Mouse (Mus musculus): ENCODE measurements around the gene Yod1. TPM values are rescaled to one million over a fixed set of nuclear protein-coding genes. Genes with fewer than 3 reads are reported as not detected.

Gene Yod1
- total RNA-seq, 2 experiments from 2014 or later = 16.2 to 16.9 TPM

GRCm38 (mm10) chr1:130731741-130732337, 14.7 kb downstream of the Yod1 start, which contains the start of gene AA986860:
Gene AA986860 (plus strand): TSS chr1:130731976.
- DNase-seq (ENCODE audit: low spot score in 2 of 2) = no peak
- intact Hi-C loops (cut with DNase I) = no loop called here

GRCm38 (mm10) chr1:130732706-130733658, 15.9 kb downstream of the Yod1 start:
- intact Hi-C loops (cut with DNase I) = no loop called here
- DNase-seq (ENCODE audit: low spot score in 2 of 2) = no peak

GRCm38 (mm10) chr1:130733671-130734070, 16.5 kb downstream of the Yod1 start:
- intact Hi-C loops (cut with DNase I) = no loop called here
- DNase-seq (ENCODE audit: low spot score in 2 of 2) = peak in 1 of 2 experiments; percentile 52

GRCm38 (mm10) chr1:130734452-130734851, 17.3 kb downstream of the Yod1 start:
- intact Hi-C loops (cut with DNase I) = no loop called here
- DNase-seq (ENCODE audit: low spot score in 2 of 2) = no peak

GRCm38 (mm10) chr1:130734852-130735251, 17.7 kb downstream of the Yod1 start:
- intact Hi-C loops (cut with DNase I) = no loop called here
- DNase-seq (ENCODE audit: low spot score in 2 of 2) = no peak

- no peak for DNase-seq (ENCODE audit: low spot score in 2 of 2)
- intact Hi-C loops (cut with DNase I) = no loop called here
These were observed 20.3 kb downstream of the Yod1 start for GRCm38 (mm10) chr1:130737411-130737881.

GRCm38 (mm10) chr1:130737916-130738315, 20.8 kb downstream of the Yod1 start:
- DNase-seq (ENCODE audit: low spot score in 2 of 2) = no peak
- intact Hi-C loops (cut with DNase I) = no loop called here

GRCm38 (mm10) chr1:130738551-130739106, 21.5 kb downstream of the Yod1 start:
- intact Hi-C loops (cut with DNase I) = no loop called here
- no peak for DNase-seq (ENCODE audit: low spot score in 2 of 2)

- DNase-seq (ENCODE audit: low spot score in 2 of 2) = no peak
- intact Hi-C loops (cut with DNase I) = loop anchor here (2.0 kb wide), 1 partner anchor 23 kb away; the partner anchor contains the start of gene Yod1
These were observed 22.5 kb downstream of the Yod1 start for GRCm38 (mm10) chr1:130739636-130740035.

- no peak for DNase-seq (ENCODE audit: low spot score in 2 of 2)
- intact Hi-C loops (cut with DNase I) = loop anchor here (2.0 kb wide), 1 partner anchor 23 kb away; the partner anchor contains the start of gene Yod1
These were observed 23.1 kb downstream of the Yod1 start for GRCm38 (mm10) chr1:130740227-130740648.

- DNase-seq (ENCODE audit: low spot score in 2 of 2) = peak; percentile 56 to 86
- intact Hi-C loops (cut with DNase I) = loop anchor here (2.0 kb wide), 1 partner anchor 24 kb away; the partner anchor contains the start of gene Yod1
These were observed 23.9 kb downstream of the Yod1 start for GRCm38 (mm10) chr1:130740781-130741720.

GRCm38 (mm10) chr1:130742201-130742600, 25.1 kb downstream of the Yod1 start:
- DNase-seq (ENCODE audit: low spot score in 2 of 2) = no peak
- intact Hi-C loops (cut with DNase I) = no loop called here

- no peak for DNase-seq (ENCODE audit: low spot score in 2 of 2)
- intact Hi-C loops (cut with DNase I) = no loop called here
These were observed 26.6 kb downstream of the Yod1 start for GRCm38 (mm10) chr1:130743775-130744174.

GRCm38 (mm10) chr1:130744217-130744616, 27.1 kb downstream of the Yod1 start:
- no peak for DNase-seq (ENCODE audit: low spot score in 2 of 2)
- intact Hi-C loops (cut with DNase I) = no loop called here

- DNase-seq (ENCODE audit: low spot score in 2 of 2) = no peak
- intact Hi-C loops (cut with DNase I) = no loop called here
These were observed 27.8 kb downstream of the Yod1 start for GRCm38 (mm10) chr1:130744961-130745360.

- DNase-seq (ENCODE audit: low spot score in 2 of 2) = no peak
- intact Hi-C loops (cut with DNase I) = no loop called here
These were observed 28.5 kb downstream of the Yod1 start for GRCm38 (mm10) chr1:130745591-130745990.

- DNase-seq (ENCODE audit: low spot score in 2 of 2) = no peak
- intact Hi-C loops (cut with DNase I) = no loop called here
These were observed 29.7 kb downstream of the Yod1 start for GRCm38 (mm10) chr1:130746819-130747218.

- no peak for DNase-seq (ENCODE audit: low spot score in 2 of 2)
- intact Hi-C loops (cut with DNase I) = no loop called here
These were observed 42.6 kb downstream of the Yod1 start for GRCm38 (mm10) chr1:130759689-130760088.

GRCm38 (mm10) chr1:130761597-130761996, 44.5 kb downstream of the Yod1 start:
- intact Hi-C loops (cut with DNase I) = no loop called here
- no peak for DNase-seq (ENCODE audit: low spot score in 2 of 2)
